Mouse (Mus musculus): ENCODE results near the gene Klhl8.

The Klhl8 gene

DNA sequence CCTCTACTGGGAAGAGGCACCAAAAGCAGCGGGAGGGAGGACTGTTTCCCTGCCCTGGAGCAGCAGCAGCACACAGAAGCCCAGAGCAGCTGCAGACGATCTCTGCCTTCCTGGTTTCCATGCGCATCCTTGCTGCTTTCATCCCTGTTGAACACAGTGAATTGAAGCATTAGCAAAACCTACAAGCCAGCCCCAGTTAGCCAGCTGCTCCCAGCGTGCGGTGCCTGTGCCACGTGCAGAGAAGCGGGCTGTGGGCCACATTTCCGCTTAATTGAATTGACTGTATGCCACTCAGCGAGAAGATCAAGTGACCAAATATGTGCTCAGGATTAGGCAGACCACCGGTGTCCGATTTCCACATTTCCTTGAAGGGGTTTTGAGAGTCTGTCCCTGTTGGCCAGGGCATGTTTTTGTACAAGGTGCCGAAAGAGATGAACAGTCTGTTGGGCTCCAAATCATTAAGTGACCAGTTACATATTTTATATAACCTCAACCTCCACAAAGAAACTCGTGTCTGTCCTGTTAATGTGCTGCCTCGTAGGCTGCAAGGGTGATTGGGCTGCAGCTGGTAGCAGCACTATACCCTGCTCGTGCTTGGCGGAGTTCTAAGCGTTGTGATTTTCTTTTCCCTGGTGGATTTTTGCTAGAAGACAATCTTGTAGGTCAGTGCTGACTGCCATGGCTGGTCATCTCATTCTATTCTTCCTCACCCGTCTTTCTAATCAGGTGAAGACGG, 65.5 kb downstream of the Klhl8 start:
- no peak for DNase-seq (ENCODE audit: low spot score)

DNA sequence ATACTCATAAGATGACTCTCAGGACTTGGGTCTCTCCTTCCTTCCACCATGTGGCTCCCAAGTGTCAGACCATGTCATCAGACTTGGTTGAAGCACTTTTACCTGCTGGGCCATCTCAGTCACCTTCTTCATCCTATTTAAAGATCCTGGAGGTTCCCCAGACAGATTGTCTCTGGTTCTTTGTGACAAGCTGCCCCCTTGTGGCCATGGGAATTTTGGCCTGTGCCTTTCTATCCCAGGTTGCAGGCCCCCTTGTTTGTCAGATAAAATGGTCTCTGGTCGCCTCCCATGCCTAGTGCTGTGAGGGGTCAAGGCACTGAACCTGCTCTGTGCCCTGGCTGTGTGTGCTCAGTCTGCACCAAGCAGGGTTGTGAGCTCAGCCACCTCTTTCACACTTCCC, 67.1 kb downstream of the Klhl8 start:
- DNase-seq (ENCODE audit: low spot score) = no peak

DNA sequence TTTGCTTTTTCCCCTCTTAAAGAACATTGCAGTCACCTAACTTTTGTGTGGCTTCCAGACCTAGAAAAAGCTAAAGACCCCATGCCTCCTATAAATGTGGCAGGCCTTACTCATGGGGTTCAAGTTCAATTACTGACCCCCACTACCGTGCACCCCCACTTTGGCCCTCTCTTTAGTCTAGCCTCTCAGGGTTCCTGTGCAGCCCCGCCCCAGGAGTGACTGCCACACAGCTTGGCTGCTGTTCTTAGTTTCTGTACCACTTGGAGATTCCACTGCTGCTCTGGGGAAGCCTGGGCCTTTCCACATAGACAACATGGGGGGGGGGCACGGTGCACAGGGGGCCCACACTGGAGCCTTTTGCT, 71.8 kb downstream of the Klhl8 start:
- DNase-seq (ENCODE audit: low spot score) = no peak

DNA sequence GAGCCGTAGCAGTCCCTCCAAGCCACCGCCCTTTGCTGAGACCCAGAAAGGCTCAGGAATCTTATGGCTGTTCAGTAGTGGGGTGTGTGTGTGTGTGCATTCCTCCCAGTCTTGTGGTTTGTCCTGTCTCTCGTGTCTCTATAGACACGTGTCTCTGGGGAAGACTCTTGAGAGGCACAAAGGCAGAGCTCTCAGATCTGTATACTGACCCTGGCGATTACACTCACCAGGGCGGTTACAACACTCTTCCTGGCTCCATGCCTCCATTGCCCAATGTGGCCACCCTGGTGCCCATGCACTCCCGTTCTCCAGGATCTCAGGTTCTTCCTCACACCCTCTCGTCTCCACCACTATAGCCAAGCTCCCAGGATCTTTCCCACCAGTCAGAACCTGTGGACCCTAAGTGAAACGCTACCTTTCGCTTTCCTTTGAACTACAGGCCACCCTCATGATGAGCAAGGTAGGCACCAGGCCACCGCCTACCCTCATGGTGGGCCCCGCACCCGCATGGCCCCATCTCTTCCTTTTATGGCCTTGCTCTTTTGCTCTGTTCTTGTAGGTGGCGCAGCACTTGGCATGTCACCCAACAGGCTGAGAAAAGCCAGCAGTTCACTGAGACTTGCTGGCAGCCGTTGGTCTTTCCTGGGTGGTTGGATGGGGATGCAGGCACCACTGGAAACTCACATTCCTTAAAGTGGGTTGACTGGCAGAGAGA, 72.4 kb downstream of the Klhl8 start:
- no peak for DNase-seq (ENCODE audit: low spot score)

DNA sequence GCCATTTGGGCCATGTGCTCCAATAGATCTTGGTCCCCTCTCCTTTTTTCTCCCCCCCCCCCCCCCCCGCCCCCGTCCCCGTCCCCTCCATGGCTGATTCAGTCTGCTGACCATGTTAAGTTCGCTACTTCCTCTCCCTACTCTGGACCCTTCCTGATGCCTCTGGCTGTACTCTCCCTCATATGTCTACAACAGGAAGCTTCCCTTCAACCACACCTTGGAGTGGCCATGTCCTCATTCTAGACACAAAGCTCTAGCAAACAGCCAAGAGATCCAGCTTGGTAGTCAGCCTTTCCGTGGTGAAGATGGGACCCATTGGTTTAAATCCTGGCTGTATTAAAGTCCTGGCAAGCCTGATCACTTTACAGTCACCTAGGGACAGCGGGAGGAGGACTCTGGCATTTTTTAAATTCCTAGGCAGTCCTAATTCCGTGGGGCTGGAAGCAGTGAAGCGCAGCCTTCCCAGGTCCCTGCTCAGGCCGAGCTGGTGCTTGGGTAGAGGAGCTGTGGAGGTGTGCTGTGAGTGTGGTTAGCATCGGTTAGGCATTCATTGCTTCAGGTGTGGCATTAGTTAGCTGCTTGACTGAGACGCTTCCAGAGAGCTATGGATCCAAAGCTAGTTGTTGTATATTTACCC, 74.8 kb downstream of the Klhl8 start:
- no peak for DNase-seq (ENCODE audit: low spot score)

DNA sequence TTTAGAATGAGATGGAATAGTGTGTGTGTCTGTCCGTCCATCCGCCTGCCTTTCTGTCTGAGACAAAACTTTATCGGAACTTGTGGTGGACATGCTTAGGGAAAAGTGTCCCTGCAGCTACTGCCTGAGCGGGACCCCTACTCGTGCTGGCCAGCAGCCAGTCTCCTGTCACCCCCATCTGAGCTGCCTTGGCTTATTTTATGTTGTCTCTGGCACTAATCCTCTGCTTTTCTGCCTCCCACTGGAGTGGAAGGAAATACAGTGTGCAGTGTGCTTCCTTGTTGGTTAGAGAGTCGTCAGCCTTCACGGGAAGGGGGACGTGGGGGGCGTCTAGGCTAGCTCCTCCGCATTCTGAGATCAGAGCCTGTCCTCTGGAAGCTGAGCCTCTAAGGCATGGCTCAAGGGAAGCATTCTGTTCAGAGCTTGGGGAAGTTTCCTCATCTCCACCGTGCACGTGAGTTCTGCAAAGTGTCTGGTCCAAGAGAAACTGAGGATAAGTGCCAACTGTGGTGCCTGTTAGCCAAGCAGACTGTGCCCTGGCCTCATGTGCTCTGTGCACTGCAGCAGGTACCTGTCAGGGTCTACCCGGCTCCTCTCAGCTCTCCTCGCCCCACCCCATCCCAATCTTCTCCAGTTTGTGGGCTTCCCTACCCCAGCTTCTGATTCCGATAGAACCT, 75.5 kb downstream of the Klhl8 start:
- no peak for DNase-seq (ENCODE audit: low spot score)

DNA sequence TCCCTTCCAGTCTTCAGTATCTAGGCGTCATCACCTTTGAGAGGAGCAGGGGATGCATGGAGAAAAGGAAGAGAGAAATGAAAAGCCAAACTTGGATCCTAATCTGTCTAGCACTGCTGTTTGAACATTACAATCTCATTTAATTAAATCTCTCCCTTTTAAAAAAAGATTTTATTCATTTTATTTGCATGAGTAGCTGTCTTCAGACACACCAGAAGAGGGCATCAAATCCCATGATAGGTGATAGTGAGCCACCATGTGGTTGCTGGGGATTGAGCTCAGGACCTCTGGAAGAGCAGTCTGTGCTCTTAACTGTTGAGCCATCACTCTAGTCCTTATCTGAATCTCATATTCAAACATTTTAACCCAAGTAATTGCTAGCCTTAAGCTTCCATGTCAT, 80.2 kb downstream of the Klhl8 start:
- no peak for DNase-seq (ENCODE audit: low spot score)

DNA sequence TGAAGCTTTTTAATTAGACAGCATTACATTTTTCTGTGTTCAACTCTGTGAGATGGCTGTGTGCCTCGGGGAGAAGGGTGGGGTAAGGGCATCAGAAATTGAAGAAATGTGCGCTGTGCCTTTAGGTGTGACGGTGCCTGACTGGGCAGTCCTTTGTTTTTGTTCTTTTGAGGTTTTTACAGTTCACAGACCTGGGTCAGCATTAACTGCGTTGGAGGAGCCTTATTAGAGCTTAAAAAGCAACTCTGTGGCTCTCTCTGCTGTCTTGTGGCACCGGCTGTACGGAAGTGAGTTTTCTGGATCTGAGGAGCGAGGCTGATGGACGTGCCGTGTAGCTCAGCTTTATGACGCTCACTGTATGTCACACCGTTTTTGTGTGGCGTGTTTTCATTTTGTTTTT, 81.9 kb downstream of the Klhl8 start:
- no peak for DNase-seq (ENCODE audit: low spot score)

DNA sequence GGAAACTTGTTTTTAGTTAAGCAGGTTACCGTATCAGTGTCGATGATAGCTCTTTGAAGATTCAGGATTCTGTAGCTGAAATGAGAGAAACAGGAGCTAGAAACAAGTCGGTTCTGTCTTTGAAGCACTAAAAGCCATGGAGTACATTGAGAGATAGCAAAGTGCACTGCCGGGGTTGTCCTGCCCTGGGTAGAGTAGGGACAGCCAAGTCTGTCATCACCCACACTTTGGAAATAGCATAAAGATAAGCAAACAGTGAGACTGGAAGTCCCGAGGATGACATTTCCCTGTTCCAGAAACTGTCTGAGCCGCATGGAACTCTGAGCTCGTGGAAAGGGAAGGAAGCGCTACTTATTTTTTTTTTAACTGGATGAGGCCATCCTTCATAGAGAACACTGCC, 82.3 kb downstream of the Klhl8 start:
- DNase-seq (ENCODE audit: low spot score) = no peak

DNA sequence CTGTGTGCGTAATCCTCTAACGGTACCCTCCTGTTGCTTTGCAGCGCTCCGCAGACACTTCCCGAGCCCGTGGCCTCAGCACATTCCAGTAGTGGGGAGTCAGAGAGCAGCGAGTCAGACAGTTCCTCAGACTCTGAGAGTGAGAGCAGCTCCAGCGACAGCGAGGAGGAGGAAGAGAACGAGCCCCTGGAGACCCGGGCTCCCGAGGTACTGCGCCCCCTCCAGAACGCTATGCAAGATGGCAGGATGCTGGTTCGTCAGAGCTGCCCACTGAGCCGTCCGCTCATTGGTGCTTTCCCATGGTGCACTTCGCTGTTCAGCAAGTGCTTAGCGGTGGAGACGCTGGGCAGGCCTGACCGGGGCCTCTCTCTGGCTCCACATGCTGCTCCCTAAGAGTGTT, 82.8 kb downstream of the Klhl8 start:
- no peak for DNase-seq (ENCODE audit: low spot score)

DNA sequence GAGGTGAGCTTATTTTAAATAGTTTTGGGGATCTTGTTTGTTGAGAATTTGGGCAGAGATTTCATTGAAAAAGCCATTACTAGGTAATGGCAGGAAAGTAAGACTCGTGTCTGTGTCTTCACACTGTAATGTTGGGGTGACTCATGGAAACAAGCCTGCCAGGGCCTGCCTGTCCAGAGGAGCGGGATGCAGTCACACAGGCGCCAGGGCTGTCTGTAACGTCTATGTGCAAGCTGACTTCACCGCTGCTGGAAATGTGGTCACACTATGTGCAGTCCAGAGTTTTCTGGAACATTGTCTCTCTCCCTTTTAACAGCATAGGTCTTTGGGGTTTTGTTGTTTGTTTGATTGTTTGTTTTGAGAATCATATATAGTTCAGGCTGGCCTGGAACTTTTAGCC, 88.1 kb downstream of the Klhl8 start:
- no peak for DNase-seq (ENCODE audit: low spot score)

DNA sequence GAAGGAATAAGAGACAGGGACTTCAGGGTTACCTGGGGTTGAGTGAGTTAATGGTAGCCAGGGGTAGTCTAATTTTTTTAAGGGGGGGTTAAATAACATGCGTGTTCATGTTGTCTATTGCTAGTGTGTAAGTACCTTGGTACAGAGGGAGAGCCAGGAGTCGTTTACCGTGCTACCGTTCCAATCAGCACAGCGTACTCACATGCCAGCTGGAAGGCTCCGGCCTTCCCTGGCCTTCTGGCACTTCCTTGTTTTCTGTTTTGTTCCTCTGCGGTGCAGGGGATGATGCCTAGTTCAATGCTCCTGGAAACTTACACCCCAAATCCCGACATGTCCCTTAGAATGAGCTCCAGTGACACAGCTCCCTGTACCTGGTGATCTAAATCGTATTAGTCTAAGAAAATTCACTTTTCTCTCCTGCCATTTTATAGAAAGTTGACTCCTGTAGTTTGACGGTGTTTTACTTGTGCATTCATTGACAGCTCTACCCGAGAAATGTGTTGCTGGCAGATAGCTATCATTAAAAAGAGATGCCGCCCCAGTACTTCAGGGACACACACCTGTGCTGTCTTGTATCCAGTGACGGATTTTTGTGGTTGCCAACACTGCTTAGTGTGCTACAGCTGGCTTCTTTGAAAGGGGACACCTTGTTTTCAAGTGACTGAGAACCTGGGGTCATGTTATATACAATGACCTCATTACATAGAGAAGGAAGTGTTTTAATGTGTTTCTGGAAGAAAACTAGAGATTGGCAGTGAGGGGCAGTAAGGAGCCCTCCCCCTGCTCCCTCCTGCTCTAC, 89.4 kb downstream of the Klhl8 start:
- DNase-seq (ENCODE audit: low spot score) = no peak

DNA sequence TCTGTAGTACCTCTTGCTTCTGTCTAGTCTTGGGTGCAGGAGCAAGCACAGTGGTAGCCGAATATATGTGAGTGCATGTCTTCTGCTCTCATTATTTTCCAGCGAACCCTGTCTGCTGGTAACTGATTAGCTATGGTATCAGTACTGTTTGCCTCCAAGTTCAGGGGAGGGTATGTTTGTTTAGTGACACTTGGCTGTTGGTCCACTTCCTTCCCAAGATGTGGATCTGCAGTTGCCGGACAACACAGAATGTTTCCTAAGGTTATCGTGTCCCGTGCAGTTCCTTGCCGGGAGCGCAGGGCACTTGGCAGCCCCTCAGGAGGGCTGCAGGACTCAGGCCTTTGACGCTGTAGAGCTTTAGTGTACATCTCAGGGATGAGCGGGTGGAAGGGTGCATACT, 90.0 kb downstream of the Klhl8 start:
- DNase-seq (ENCODE audit: low spot score) = no peak

DNA sequence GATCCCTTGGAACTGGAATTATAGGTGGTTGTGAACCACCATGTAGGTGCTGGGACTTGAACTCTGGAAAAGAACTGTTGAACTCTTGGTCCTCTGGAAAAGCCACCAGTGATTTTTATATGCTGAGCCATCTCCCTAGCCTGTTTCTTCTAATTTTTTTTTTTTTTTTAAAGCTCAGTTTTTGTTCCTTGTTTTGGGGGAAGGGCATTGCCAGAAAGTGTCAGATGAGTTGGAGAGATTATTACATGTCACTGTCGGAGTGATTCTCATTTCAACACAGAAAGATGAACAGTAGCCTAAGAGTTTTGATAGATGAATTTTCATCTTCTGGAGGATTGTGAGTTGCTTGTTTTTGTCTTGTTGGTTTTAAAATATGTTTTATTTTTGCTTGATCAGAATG, 91.4 kb downstream of the Klhl8 start:
- DNase-seq (ENCODE audit: low spot score) = no peak

DNA sequence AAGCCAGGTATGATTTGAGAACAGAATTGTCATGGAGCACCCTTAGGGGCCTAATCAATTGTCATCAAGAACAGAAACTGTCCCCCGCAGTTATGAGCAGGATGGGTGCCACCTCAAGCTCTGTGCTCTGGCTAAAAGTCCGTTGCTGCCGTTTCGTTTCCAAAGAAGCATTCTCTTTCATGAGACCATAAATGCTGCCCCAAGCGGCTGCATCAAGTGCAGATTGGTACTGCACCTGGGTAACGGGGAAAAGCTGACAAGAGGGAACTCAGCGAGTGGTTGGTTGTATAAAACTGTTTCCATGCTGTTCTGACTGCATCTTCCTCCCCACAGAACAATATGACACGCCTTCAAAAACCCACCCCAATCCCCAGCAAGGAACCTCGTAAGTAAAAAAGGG, 92.5 kb downstream of the Klhl8 start:
- no peak for DNase-seq (ENCODE audit: low spot score)

DNA sequence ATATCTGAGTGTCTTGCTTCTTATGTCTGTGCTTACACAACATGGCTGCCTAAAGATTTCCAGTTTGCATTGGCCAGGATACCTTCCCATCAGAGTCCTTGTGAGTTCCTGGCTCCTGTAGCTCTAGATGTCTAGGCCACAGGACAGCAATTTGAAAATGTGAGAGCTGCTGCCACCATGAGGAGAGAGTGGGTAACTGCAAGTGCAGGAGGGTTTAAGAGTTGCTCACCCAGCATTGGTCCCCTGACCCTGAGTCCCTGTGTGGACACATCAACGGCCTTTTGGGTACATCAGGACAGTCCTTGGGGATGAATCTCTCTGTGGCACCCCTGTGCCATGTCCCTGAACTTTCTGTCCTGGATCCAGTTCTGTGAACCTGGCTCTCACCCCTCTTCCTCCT, 93.3 kb downstream of the Klhl8 start:
- peak; percentile 38 for DNase-seq (ENCODE audit: low spot score)

DNA sequence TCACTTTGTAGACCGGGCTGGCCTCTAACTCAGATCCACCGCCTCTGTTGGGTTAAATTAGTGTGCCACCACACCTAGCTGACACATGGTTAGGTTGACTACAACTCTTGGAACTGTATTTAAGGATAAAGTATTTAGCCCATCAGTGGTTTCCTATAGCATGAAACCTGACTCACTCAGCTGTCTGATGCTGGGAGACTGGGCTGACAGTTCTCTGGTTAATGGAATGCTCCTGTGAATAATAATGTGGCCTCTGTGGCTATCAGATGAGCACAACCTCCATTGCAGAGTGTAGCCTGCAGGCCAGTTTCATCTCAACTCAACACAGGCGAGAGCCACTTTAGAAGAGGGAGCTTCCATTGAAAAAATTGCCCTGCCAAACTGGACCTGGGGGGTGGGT, 94.3 kb downstream of the Klhl8 start:
- DNase-seq (ENCODE audit: low spot score) = no peak

DNA sequence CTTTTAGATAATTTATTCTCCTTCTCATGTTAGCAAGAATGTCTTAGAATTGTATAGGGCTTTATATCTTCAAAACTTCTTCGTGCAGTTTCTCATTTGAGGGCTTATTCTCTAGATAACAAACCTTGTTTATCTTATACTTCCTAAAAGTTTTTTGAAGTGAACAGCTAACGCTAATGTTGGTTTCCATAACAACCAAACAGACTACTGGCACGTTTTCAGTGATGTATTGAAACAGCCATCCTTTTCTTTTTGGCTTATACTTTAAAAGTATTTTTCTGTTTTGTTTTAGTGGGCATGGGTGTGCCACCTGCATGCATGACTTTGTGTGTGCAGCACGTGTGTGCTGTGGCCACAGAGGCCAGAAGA, 95.8 kb downstream of the Klhl8 start:
- DNase-seq (ENCODE audit: low spot score) = no peak

DNA sequence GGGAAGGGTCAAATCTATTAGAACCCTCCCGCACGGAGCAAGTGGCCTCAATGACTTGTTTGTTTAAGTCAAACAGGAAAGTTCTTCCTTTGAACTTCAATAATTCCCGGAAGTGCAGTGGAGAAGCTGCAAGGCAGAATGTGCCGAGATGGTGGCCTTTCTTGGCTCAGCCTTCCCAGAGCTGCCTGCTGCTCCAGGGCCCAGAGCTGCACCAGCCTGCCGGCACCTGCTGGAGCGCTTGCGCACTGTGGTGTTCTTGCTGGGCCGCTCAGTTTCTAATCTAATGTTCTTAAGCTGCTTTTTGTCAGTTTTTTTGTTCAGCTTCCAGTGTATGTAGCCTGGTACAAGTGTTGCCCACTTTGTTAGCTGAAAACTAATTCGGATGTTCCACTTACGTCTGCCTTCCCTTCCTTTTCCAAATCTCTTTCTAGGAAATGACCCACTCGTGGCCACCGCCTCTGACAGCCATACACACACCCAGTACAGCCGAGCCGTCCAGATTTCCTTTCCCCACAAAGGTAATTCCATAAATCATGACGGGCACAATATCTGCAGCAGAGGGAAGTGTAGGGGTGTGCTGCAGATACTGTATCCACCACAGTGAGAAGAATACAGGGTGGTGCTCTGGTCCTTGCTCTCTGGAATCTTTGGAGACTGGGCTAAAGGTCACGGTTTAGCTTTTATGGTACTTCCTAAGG, 96.4 kb downstream of the Klhl8 start:
- no peak for DNase-seq (ENCODE audit: low spot score)

DNA sequence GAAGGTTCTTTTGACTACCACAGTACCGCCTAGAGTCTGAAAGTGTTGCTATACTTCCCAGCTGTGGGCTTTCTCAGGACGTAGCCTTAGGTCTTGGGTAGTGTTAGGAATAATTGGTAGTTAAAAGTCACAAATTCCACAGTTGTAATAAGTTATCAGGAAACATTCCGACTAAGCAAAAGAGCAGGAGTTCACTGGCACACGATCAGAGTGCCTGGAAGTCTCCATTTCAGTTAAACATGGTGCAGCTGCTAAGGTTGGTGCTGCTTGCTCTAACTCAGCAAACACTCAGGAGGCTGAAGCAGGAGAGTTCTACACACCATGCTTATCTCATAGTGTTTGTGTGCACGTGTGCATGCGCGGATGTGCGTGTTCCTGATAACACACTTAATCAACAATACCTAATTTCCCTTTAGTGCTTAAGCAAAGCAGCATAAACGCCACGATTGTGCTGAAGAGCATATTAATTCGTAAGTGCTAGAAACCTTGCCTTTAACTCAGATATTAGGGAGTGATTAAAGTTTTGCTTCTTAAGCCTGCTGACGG, 97.0 kb downstream of the Klhl8 start:
- no peak for DNase-seq (ENCODE audit: low spot score)

DNA sequence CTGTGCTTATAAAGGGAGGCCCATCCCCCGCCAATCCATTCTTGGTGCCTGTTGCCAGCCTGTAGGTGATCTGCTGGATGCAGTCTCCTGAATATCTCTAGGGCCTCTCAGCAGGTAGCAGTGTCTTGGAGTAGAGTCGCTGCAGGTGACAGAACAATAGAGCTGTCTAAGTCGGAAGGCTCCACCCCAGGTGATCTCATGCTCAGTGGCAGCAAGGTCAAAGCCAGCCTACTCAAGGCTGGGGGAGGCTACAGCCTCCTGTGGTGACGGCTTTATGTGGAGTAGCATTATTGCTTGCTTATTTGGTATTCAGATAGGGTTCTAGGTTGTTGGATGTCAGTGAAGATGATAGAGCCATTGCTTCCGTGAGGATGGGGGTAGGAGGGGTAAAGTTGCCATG, 97.8 kb downstream of the Klhl8 start:
- DNase-seq (ENCODE audit: low spot score) = no peak

Data from ovary, postnatal 10 days (tissue).